Mouse (Mus musculus) cortical plate, adult 2 months (tissue): ENCODE measurements around the gene Ctdspl. TPM values are rescaled to one million over a fixed set of nuclear protein-coding genes. Genes with fewer than 3 reads are reported as not detected.
A peak's percentile ranks its signal among the peaks of the same experiment; 100 is the strongest.

ENCODE experiments used
- H3K27ac ChIP-seq: fragments of 200-500 bp; 2 replicates; pipeline ENCODE4 v1.5.1; 2012; ENCODE audit warnings: low read length, control low read depth, inconsistent platforms; ENCODE audit not compliant: insufficient read depth
- H3K4me1 ChIP-seq: fragments of 200-500 bp; 2 replicates; pipeline ENCODE4 v1.6.1; 2011; ENCODE audit warnings: low read length; ENCODE audit not compliant: control insufficient read depth, insufficient read depth
- H3K4me3 ChIP-seq: fragments of 200-500 bp; 2 replicates; pipeline ENCODE4 v1.5.1; 2011; ENCODE audit warnings: mild to moderate bottlenecking, low read length, control low read depth; ENCODE audit not compliant: insufficient read depth
- CTCF ChIP-seq: fragments of 200-500 bp; IDR thresholded peaks from 2 replicates; pipeline ENCODE4 v1.5.1; 2011; ENCODE audit warnings: mild to moderate bottlenecking, control low read depth, low read length; ENCODE audit not compliant: insufficient read depth; ENCODE audit errors: extremely low read depth
- POLR2A ChIP-seq: fragments of 200-500 bp; IDR thresholded peaks from 2 replicates; pipeline ENCODE4 v1.6.1; 2011; ENCODE audit warnings: mild to moderate bottlenecking, low read length, control low read depth; ENCODE audit not compliant: insufficient read depth; ENCODE audit errors: extremely low read depth
- polyA plus RNA-seq: library from polyadenylated mRNA; depleted of rRNA; stranded (reverse); fragments of >200 nt; gene quantifications from 2 replicates; pipeline ENCODE4 v1.2.3, GENCODE M21; 2012

The Ctdspl gene
- polyA plus RNA-seq, 1 experiment = 30.3 TPM

GRCm38 (mm10) chr9:118914589-118914988, 11.7 kb upstream of the Ctdspl start:
- H3K4me3 ChIP-seq = no peak overlapping the region
- H3K27ac ChIP-seq = no peak overlapping the region
- no peaks in the 10 kb centered on the region for H3K4me1 ChIP-seq
- TF ChIP-seq POLR2A = no peak
- no peak for TF ChIP-seq CTCF

- no peak for TF ChIP-seq POLR2A
- TF ChIP-seq CTCF = peak; percentile 65
- Histone ChIP-seq H3K27ac (no peak overlapping the region), H3K4me3 (no peak overlapping the region), H3K4me1 (no peaks in the 10 kb centered on the region)
Measured at GRCm38 (mm10) chr9:118915290-118915689, 11.0 kb upstream of the Ctdspl start.

GRCm38 (mm10) chr9:118919672-118920186, 6.5 kb upstream of the Ctdspl start:
- no peak for TF ChIP-seq CTCF
- 0 out of 2 replicates have a peak, but pooled peaks have one; percentile 17 for TF ChIP-seq POLR2A
- no peak overlapping the region for H3K27ac ChIP-seq
- peaks cover 6% of the 10 kb centered on the region for H3K4me1 ChIP-seq
- H3K4me3 ChIP-seq = no peak overlapping the region

- H3K4me3 ChIP-seq = no peak overlapping the region
- TF ChIP-seq CTCF (peak; percentile 93), POLR2A (peak; percentile 58; the same call in 1 of the 2 replicates)
- peaks cover 6% of the 10 kb centered on the region for H3K4me1 ChIP-seq
- peak overlapping the region; percentile 12 for H3K27ac ChIP-seq
Measured at GRCm38 (mm10) chr9:118920798-118921515, 5.3 kb upstream of the Ctdspl start.

GRCm38 (mm10) chr9:118921926-118922325, 4.3 kb upstream of the Ctdspl start:
- Histone ChIP-seq H3K27ac (no peak overlapping the region), H3K4me3 (no peak overlapping the region), H3K4me1 (peaks cover 6% of the 10 kb centered on the region)
- no peak for TF ChIP-seq CTCF
- TF ChIP-seq POLR2A = no peak

GRCm38 (mm10) chr9:118924554-118925085, 1.6 kb upstream of the Ctdspl start:
- Histone ChIP-seq H3K4me3 (peak overlapping the region; percentile 90; the same call in 1 of the 2 replicates), H3K27ac (no peak overlapping the region), H3K4me1 (peaks cover 6% of the 10 kb centered on the region)
- TF ChIP-seq POLR2A (no peak), CTCF (no peak)

GRCm38 (mm10) chr9:118925286-118926110, 755 bp upstream of the Ctdspl start:
- Histone ChIP-seq H3K27ac (peak overlapping the region; percentile 93), H3K4me3 (peak overlapping the region; percentile 90), H3K4me1 (peaks cover 6% of the 10 kb centered on the region)
- TF ChIP-seq POLR2A (peak; percentile 87), CTCF (no peak)

- Histone ChIP-seq H3K27ac (peak overlapping the region; percentile 47), H3K4me1 (no peaks in the 10 kb centered on the region; the same call in 1 of the 2 replicates), H3K4me3 (peak overlapping the region; percentile 90)
- TF ChIP-seq CTCF (no peak), POLR2A (0 out of 2 replicates have a peak, but pooled peaks have one; percentile 31)
Measured at GRCm38 (mm10) chr9:118926688-118927321, 552 bp downstream of the Ctdspl start.

GRCm38 (mm10) chr9:118927501-118927900, 1.2 kb downstream of the Ctdspl start:
- Histone ChIP-seq H3K4me3 (peak overlapping the region; percentile 90), H3K4me1 (no peaks in the 10 kb centered on the region), H3K27ac (peak overlapping the region; percentile 47)
- TF ChIP-seq POLR2A (no peak; the same call in 1 of the 2 replicates), CTCF (no peak)
